Mouse (Mus musculus) testis, adult 2 months (tissue): Measurements from ENCODE around the gene Rims4.
A peak's percentile ranks its signal among the peaks of the same experiment; 100 is the strongest.

ENCODE experiments used
- CTCF ChIP-seq: fragments of 200-500 bp; IDR thresholded peaks from 2 replicates; pipeline ENCODE4 v1.5.1; 2012; ENCODE audit warnings: low read depth, mild to moderate bottlenecking, inconsistent platforms, low read length, moderate library complexity; ENCODE audit not compliant: control insufficient read depth, insufficient read depth, insufficient replicate concordance
- POLR2A ChIP-seq: fragments of 200-500 bp; IDR thresholded peaks from 2 replicates; pipeline ENCODE4 v1.6.1; 2012; ENCODE audit warnings: low read depth, mild to moderate bottlenecking, inconsistent platforms, low read length, moderate library complexity; ENCODE audit not compliant: control insufficient read depth

DNA sequence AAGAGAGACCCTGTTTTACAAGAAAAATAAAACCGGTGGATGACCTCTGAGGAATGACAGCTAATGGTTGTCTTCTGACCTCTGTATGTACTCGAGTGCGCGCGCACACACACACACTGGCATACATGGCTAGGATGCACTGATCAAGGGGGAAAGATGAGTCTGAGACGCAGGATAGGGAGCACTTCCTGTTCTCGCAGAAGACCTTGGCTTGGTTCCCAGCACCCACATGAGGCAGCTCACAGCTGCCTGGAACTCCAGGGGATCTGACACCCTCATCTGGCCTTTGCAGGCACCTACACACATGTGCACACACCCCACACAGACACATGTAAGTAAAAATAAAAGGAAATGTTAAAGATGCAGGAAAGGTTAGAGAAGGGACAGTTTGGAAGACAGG, 21.5 kb downstream of the Rims4 start:
- TF ChIP-seq POLR2A (no peak), CTCF (0 out of 2 replicates have a peak, but pooled peaks have one; percentile 5)
